Mouse (Mus musculus) cerebellum, postnatal 4 days (tissue): ENCODE measurements around the gene Irx3.

ENCODE experiments used
- DNase-seq, 2 experiments: peaks; one replicate each; pipeline ENCODE4 v3.0.0; 2022; ENCODE audit warnings: low spot score in 2 of 2, mixed read lengths in 1 of 2

Gene Irx3

DNA sequence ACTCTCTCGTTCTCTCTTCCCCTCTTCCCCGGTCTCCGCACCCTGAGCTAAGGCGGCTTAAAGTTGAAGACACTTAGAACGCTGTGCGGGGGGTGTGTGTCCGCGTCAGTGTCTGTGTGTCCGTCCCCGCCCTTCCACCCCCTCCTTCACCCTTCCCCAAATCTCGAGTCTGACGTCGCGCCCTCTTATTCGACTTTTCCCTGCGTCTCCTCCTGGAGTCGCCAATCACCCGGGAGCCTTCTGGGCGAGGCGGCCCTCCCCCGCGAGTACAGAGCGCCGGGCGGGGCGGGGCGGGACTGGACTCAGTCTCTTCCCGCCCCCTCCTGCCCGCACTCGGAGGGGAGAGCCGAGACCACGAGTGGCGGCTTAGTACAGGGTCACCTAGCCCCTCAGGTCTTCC lies at the start of gene Irx3:
Gene Irx3, minus strand, starts transcription at position 229 of the 400 bp plus-strand sequence.
- peak in 1 of 2 experiments; percentile 64 for DNase-seq

- no peak for DNase-seq
Observed at GRCm38 (mm10) chr8:91851359-91851758, 49.5 kb upstream of the Irx3 start.

DNA sequence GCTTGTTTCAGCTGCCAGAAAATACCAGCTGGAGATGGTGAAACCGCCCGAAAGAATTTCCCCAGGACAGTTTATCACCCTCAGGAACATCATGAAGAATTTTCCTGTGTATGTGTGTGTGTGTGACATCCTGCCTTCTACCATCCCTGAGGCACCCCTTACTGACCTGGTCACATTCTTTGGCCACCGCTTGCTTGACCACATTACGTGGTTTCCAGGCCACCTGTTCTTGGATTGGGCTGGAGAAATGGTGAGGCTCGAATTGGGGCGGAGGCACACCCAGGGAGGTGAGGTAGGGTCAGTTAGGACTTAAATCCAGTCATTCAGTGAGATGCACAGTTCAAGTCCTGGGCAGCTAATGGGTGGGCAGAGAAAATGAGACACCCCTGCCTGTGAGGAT lies 48.1 kb upstream of the Irx3 start:
- DNase-seq = no peak

GRCm38 (mm10) chr8:91849529-91849928 lies 47.7 kb upstream of the Irx3 start:
- DNase-seq = no peak

GRCm38 (mm10) chr8:91845641-91846040 lies 43.8 kb upstream of the Irx3 start:
- DNase-seq = no peak

DNA sequence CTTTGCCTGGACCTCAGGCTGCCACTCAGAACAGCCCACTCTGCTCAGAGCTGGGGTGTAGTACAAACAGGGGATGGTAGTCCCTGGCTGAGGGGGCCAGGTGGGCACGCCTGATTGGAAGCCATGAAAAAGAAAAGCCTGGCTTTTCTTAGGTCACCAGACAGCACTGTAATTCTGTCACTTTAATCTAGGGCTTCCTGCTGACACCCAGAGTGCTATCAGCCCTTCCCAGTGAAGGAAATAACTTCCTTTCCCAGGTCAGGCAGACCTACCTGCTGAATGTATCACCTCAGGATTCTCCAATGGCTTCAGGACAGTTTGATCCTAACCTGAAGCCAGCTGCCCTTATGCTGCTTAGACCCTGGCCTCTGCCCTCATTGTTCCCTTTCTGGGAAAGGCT lies 35.3 kb upstream of the Irx3 start:
- no peak for DNase-seq

- DNase-seq = no peak
Observed at GRCm38 (mm10) chr8:91836685-91837084, 34.8 kb upstream of the Irx3 start.

DNA sequence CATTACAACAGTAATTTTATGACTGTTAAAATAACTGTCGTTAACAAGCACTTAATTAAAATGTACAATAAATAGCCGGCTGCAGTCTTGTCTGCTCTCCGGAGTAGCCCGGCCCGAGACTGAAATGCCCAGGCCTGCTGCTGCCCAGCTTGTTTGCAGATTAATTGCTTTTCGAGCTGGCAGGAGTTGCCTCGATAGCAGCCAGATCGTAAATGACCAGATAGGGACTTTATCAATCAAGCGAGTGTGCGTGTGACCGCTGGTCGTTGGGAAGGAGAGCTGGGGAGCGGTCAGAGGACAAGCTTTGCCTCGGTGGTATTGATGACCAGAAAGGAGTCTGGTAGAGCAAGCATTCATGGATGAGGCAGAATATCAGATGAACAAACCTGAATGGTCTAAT lies 25.8 kb upstream of the Irx3 start:
- no peak for DNase-seq

DNA sequence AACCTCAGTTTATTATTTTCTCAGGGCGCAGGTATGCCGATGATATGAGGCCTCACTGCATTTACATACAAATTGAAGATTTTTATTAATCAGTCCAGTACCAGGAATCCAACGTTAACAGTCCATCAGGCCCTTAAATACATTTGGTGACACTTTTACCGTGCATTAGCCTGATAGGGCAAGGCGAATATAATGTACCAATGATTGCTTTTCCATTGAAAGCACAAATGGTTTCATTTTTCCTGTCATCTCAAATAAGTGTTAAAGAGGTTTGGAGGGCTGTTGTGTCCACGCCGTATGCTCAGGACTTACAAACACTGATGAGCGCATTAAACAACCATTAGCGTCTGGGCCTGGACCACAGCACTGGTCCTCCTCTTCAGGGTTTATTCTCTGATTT lies 25.3 kb upstream of the Irx3 start:
- DNase-seq = no peak

- DNase-seq = no peak
Observed at GRCm38 (mm10) chr8:91823357-91823756, 21.5 kb upstream of the Irx3 start.

DNA sequence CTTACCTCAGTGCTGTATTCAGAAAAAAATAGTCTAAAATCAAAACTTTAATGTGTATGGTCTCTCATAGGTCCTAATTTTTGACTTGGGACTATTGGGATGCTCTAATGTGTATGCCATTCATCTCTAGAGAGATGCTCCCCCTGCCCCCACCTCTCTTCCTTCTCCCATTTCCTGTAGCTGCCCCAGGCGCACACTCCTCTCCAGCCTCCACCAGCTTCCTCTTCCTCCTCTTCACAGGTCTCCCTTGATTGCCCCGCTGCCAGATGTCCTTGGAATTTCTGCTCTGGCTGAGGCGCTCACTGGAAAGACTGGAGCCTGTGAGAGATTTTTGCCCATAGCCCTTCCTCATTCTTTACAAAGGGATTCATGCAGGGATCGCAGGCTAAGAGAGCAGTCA lies 20.9 kb upstream of the Irx3 start:
- no peak for DNase-seq

DNA sequence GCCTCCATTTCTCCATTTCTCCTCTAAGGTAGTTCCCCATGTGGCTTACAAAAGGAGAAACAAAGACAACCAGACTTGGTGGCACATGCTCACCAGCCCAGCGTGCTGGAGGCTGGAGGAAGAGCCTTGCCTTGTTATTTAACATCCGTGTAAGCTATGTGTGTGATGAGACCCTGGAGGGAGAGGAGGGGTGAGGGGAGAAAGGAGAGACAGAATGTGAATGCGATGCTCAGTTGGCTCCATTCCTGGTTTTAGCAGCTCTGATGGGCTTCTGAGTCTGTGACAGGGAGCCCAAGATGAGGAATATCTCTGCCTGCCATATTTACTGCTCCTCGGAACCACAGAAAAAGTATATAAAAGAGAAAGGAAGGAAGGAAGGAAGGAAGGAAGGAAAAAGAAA lies 20.1 kb upstream of the Irx3 start:
- no peak for DNase-seq

GRCm38 (mm10) chr8:91819778-91820177 lies 17.9 kb upstream of the Irx3 start:
- DNase-seq = no peak

- DNase-seq = no peak
Observed at GRCm38 (mm10) chr8:91818784-91819183, 16.9 kb upstream of the Irx3 start.

DNA sequence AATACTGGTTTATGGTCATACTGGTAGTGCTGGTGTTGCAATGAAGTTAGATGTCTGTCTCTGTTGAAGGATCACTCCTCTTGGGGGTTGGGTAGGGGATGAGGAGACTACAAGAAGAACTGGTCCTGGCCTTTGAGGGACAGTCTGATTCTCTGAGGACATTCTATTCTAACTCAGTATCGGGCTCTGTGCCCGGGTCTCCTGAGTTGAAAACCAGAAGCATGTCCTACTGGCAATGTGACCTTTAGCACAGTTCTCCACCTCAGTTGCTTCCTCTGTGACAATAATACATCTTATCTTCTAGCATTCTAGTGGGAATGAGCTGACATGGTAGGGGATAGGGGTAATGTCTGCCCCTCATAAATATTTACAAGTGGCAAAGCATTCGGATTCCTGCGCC lies 12.2 kb upstream of the Irx3 start:
- no peak for DNase-seq

DNA sequence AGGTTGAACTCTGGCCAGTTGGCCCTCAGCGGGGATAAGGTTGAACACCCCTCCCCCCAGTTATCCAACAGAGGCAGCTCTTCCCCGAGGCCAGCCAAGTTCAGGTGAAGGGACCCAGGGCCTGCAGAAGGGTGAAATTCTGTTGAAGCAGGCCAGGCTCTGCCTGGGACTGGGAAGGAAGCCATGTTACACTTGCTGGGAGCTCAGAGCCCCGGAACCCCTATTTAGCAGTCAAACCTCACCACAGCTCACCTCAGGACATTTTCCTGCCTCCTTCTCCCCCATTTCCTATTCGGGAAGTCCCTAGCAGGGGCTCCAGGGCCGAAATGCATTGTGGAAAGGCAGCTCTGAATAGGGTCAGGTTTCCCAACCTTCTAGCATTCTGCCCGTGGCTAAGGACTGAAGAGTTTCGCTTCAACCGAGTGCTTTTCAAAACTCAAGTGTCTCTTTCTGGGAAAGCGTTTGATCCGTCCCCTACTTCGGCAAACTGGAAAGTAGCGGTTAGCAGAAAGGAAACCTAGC lies 4.9 kb upstream of the Irx3 start:
- no peak for DNase-seq

DNA sequence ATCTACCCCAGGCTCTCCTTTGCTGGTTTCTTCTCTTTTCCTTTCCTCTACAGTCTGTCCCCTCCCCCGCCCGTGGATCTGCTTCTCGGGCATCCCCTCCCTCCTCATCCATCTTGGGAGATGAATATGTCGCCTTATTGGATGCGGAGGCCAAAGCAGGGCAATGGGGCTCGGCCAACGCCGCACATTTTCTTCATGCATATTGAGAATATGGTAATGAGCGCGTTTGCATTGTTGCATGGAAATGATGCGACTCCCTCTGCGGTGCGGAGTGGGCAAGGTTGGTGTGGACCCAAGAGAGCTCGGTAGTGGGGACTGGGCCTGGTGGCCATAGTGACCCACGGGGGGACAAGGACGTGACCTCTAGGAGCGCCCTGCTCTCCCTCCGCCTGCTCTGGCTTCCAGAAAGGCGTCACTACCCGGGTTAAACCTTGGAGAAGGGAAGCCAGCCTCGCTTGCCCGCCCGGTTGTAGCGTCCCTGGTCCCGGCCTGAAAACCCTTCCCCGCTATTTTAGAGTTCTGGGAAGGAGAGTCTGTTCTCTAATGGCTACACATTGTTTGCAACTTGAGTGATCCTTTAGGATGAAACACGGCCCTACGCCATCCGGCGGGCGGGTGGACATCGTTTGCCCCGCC lies 4.3 kb upstream of the Irx3 start:
- no peak for DNase-seq

GRCm38 (mm10) chr8:91805254-91805671 lies 3.4 kb upstream of the Irx3 start:
- peak in 1 of 2 experiments; percentile 19 for DNase-seq

DNA sequence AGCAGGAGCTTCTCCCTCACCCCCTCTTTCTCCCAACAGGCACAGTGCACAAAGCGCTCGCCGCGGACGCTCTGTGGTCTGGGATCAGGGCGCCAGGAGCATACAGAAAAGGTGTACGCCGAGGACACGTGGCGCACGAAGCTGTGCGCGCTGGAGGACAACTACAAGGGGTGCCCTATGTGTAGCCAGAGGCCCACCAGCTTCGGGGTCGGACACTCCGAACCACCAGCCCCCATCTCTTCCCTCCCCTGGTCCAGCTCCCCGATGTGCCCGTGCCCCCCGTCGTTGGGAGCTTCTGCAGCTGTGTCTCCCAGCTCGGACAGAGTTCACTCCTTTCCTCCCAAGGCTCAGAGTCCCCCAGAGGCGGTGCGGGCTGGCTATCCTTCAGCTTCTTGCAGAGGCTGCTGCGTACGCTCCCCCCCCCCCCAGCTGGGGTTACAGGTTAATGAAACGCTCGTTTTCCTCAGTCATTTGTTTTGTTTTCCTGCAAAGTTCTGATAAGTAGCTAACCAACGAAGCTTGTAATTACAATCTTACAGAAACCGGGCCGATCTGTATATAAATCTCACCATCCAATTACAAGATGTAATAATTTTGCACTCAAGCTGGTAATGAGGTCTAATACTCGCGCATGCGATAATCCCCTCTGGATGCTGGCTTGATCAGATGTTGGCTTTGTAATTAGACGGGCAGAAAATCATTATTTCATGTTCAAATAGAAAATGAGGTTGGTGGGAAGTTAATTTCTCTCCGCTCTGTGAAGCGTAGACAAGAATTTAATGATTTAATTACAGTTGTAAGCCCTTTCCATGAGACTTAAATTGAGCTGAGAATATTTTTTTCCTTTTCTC lies 2.8 kb upstream of the Irx3 start:
- no peak for DNase-seq

DNA sequence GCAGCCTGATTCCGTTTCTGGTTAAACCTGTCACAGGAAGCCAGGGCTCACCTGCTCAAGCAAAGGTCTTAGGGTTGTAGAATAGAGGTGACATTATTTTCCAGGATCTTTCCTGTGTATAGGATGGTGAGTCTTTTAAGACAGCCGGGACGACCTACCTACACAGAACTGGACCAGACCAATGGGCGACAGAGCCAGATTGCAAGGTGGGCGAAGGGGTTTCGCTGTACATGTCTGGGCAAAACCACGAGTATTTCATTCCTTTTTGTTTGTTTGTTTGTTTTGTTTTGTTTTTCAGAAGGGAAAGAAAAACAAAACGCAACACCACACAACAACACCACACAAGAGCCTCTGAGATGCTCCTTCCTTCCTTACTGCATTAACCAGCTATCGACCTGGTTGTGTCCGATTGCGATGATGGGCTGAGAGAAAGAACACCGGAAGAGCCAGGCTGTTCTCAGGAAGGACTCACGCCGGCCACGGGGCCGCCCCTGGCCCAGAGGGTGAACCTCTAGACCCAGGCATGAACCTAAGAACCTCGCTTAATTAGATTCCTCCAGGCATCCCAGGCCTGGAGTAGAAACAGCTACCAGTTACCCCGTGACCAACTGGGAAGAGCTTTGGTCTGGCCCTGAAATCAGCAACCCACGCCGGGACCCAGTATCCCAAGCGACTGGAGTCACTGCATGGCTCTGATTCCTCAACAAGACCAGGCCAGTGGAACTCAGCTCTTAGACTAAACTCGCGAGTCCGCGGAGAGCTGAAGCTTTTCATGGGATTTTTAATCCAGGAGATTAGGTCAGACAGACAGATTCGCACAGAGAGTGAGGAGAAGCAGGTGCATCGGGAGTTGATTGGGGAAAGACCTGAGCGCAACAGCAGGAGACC lies 1.9 kb upstream of the Irx3 start:
- no peak for DNase-seq

DNA sequence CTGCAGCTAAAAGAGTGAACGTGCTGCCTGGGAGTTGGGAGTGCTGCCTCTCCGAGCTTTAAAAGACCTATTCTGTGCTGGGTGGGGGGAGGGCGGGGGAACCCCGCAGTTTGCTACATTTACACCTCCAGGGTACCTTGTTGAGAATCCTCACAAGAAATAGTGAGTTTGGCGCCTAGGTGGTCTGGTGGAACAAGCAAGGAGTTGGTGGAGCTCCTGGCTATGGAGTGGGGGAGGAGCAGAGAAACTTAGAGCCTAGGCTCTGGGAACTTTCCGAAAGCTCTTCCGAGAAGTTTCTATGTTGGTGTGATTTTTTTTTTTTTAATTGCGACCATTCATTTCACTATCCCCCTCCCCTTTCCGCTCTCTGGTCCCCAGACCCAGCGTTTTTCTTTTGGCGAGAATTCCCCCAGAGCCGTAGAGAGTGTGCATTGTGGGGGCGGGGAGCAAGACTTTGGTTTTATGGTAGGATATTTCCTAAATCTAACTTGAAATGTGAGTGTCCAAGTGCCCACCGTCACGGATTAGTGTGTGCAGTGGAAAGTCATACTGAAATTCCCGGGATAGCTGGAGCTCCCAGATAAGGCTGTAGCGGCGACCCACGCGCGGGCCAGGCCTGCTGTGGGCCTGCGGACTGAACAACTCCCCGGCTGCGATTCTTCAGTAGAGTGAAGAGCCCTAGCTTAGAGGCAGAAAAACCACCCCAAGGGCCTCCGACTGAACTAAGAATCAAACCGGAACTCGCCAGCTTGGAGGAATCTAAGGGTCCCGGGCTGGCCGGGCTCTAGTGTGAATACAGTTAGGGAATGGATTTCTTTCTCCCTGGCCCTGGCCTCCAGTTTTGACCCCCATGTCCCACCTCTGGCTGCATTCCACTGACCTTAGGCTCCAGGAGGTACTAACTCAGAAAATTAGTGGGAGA lies 795 bp upstream of the Irx3 start:
- DNase-seq = no peak
